Mouse (Mus musculus) natural killer cell, adult 2 months (primary cell): ENCODE data around the gene Tprg.

Experiments
- DNase-seq, 2 experiments: peaks; one replicate each; pipeline ENCODE4 v3.0.0; 2022; ENCODE audit warnings: low spot score in 2 of 2

Gene Tprg

GRCm38 (mm10) chr16:25333279-25334219, 46.9 kb downstream of the Tprg start:
- no peak for DNase-seq

- DNase-seq, result no peak
Measured at GRCm38 (mm10) chr16:25335058-25335703, 48.6 kb downstream of the Tprg start.

- peak in 1 of 2 experiments; percentile 26 for DNase-seq
Measured at GRCm38 (mm10) chr16:25349626-25350025, 63.0 kb downstream of the Tprg start.

- no peak for DNase-seq
Measured at GRCm38 (mm10) chr16:25367834-25368233, 81.2 kb downstream of the Tprg start.

- DNase-seq, result no peak
Measured at GRCm38 (mm10) chr16:25369984-25370412, 83.4 kb downstream of the Tprg start.

GRCm38 (mm10) chr16:25374121-25374520, 87.5 kb downstream of the Tprg start:
- no peak for DNase-seq

- no peak for DNase-seq
Measured at GRCm38 (mm10) chr16:25374775-25375174, 88.2 kb downstream of the Tprg start.

GRCm38 (mm10) chr16:25376720-25377373, 90.2 kb downstream of the Tprg start:
- DNase-seq, result peak; percentile 22 to 53

GRCm38 (mm10) chr16:25377695-25378094, 91.1 kb downstream of the Tprg start:
- no peak for DNase-seq

- DNase-seq, result no peak
Measured at GRCm38 (mm10) chr16:25385498-25386192, 99.0 kb downstream of the Tprg start.

- no peak for DNase-seq
Measured at GRCm38 (mm10) chr16:25394676-25395075, 108.1 kb downstream of the Tprg start.

- no peak for DNase-seq
Measured at GRCm38 (mm10) chr16:25404156-25404555, 117.5 kb downstream of the Tprg start.

GRCm38 (mm10) chr16:25407204-25407886, 120.7 kb downstream of the Tprg start:
- DNase-seq, result no peak

GRCm38 (mm10) chr16:25408032-25408431, 121.4 kb downstream of the Tprg start:
- DNase-seq, result no peak

GRCm38 (mm10) chr16:25411307-25411706, 124.7 kb downstream of the Tprg start:
- DNase-seq, result no peak

- no peak for DNase-seq
Measured at GRCm38 (mm10) chr16:25413885-25414284, 127.3 kb downstream of the Tprg start.

GRCm38 (mm10) chr16:25415186-25415585, 128.6 kb downstream of the Tprg start:
- no peak for DNase-seq

- no peak for DNase-seq
Measured at GRCm38 (mm10) chr16:25417875-25418630, 131.4 kb downstream of the Tprg start.

- no peak for DNase-seq
Measured at GRCm38 (mm10) chr16:25422997-25423396, 136.4 kb downstream of the Tprg start.

- DNase-seq, result no peak
Measured at GRCm38 (mm10) chr16:25424001-25424400, 137.4 kb downstream of the Tprg start.
